Mouse (Mus musculus) brain, embryonic 14.5 days (tissue): Measurements from ENCODE around the gene Tbx6. TPM values are rescaled to one million over a fixed set of nuclear protein-coding genes. Genes with fewer than 3 reads are reported as not detected.
"Not testable (repeated sequence)": the region's sequence is repeated elsewhere in the genome, so short reads cannot be mapped to it uniquely, and the experiment has no call there.

Experiments used
- DNase-seq: peaks from one replicate; pipeline ENCODE4 v3.0.0-alpha.2; 2011; ENCODE audit warnings: low read depth
- CTCF ChIP-seq: fragments of 200-500 bp; IDR thresholded peaks from 2 replicates; pipeline ENCODE4 v1.5.1; 2012; ENCODE audit warnings: inconsistent platforms, mild to moderate bottlenecking, moderate library complexity, borderline replicate concordance; ENCODE audit not compliant: insufficient read depth, insufficient read length; ENCODE audit errors: extremely low read depth
- POLR2A ChIP-seq: fragments of 200-500 bp; IDR thresholded peaks from 2 replicates; pipeline ENCODE4 v1.6.1; 2012; ENCODE audit warnings: mild to moderate bottlenecking, inconsistent platforms, borderline replicate concordance; ENCODE audit not compliant: poor library complexity, insufficient read depth, insufficient read length, severe bottlenecking; ENCODE audit errors: extremely low read depth
- polyA plus RNA-seq: library from polyadenylated mRNA; depleted of rRNA; stranded (reverse); fragments of >200 nt; gene quantifications from 2 replicates; pipeline ENCODE4 v1.2.3, GENCODE M21; 2012

Gene Tbx6
- polyA plus RNA-seq, 1 experiment = 1.6 TPM

DNA sequence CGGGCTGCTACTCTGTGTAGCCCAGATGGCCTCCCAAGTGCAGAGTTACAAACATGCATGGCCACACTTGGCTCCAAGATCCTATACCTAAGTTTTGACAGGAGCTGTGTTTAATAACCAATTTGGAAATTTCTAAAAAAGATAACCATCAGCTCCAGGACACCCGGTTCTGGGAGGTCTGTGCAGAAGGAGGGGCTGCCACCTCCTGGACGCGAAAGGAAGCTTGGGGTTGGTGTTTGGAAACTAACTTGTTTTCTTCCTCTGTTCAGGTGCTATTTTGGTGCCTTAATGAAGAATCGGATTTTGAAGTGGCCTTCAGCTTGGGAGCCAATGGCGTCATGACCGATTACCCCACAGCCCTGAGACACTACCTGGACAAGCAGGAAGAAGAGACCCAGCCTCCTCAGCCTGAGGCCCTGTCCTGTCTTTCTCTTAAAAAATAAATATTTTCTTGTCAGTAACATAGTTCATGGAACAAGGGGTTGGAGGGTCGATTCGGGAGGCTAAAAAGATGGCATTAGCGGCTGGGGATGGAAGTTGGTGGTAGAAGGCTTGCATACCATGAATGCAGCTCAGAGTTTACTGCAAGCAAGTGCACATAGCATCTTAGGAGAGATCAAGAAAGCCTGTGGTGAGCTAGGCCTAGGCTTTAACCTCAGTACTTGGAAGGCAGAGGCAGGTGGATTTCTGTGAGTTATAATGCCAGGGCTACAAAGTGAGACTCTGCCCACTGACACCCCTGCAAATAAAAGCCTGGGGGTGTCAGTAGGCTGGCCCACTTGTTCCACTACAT is 5.9 kb upstream of the Tbx6 start:
- DNase-seq = no peak
- no peak for TF ChIP-seq POLR2A
- TF ChIP-seq CTCF = no peak; the same call in 1 of the 2 replicates

GRCm38 (mm10) chr7:126775978-126776234 is 5.4 kb upstream of the Tbx6 start:
- no peak for TF ChIP-seq CTCF
- no peak for TF ChIP-seq POLR2A

GRCm38 (mm10) chr7:126776598-126777057 is 4.7 kb upstream of the Tbx6 start, which contains the start of gene Ypel3:
Gene Ypel3 (plus strand): TSS chr7:126776955.
- no peak for TF ChIP-seq CTCF
- TF ChIP-seq POLR2A = peak; percentile 35; the same call in 1 of the 2 replicates
- DNase-seq = peak; percentile 98

More at GRCm38 (mm10) chr7:126775978-126776234, 5.4 kb upstream of the Tbx6 start:
- DNase-seq = no peak

DNA sequence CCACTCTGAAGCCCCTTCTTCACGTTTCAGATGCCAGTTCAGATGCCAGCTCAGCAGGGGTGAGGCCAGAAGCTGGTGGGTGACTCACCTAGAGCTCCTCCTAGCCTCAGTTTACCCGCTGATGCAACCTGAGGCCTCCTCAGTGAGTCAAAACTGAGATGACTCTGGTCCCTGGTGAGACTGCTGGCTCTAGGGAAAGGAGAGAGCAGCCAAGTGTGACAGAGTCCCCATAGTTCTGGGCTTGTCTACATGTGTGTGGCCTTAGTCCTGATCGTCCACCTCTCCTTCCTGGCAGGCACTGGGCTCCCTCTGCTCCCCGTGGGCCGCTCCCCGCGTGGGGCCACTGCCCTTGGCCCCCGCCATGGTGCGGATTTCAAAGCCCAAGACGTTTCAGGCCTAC is 3.8 kb upstream of the Tbx6 start:
- TF ChIP-seq POLR2A (no peak), CTCF (no peak)
- no peak for DNase-seq

- DNase-seq = no peak
- no peak for TF ChIP-seq CTCF
- TF ChIP-seq POLR2A = no peak
Measured at GRCm38 (mm10) chr7:126778147-126778546, 3.1 kb upstream of the Tbx6 start.

DNA sequence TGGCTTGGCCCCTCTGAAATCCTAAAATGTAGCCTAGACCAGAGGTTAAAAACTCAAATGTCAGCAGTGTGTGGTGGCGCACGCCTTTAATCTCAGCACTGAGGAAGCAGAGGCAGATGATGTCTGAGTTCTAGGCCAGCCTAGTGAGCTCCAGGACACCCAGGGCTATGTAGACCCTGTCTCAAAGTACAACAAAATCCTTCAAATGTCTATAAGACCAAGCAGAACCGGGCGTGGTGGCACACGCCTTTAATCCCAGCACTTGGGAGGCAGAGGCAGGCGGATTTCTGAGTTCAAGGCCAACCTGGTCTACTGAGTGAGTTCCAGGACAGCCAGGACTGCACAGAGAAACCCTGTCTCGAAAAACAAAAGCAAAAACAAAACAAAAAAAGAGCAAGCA is 2.2 kb upstream of the Tbx6 start:
- DNase-seq = not testable (repeated sequence)

GRCm38 (mm10) chr7:126779983-126780970 is 1.0 kb upstream of the Tbx6 start:
- peak; percentile 97 for DNase-seq
- TF ChIP-seq CTCF (peak; percentile 95), POLR2A (no peak)

DNA sequence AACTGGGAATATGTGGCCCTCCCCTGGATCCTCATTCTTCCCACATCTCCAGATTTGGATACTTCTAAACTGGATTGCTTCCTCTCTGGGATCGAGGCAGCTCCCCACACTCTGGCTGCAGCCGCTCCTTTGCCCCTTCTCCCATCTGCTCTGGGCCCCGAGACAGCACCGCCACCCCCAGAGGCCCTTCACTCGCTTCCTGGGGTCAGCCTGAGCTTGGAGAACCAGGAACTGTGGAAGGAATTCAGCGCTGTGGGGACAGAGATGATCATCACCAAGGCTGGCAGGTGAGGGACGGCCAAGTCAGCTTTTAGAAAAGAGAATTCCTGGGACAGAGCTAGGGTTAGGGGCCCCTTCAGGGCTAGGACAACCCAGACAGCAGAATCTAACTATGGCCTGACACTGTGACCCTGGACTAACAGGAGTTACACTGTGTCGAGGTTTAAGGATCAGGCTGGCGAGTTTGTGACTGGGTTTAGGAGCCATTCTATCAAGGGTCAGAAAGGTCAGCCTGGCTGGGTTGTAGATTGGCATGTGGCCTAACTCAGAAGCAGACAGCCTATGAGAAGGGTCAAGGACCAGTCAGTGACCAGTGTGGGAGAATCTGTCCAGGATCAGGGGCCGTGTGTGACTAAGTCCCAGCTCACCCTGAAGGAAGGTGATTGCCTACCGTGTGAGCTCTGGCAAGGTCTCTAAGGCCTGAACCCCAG is 533 bp downstream of the Tbx6 start:
- DNase-seq = no peak
- TF ChIP-seq POLR2A (no peak), CTCF (no peak)

DNA sequence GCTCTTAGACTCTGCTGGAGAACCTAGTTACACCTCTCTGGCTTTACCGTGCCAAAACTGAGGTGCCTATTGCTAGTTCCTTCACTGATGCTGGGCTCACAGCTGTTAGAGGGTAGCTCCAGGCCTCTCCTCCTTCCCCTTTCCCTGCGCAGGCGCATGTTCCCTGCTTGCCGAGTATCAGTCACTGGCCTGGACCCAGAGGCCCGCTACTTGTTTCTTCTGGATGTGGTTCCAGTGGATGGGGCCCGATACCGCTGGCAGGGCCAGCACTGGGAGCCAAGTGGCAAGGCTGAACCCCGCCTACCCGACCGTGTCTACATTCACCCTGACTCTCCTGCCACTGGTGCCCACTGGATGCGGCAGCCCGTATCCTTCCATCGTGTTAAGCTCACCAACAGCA is 1.4 kb downstream of the Tbx6 start:
- no peak for DNase-seq
- TF ChIP-seq CTCF (no peak), POLR2A (no peak)

GRCm38 (mm10) chr7:126784469-126784868 is 3.2 kb downstream of the Tbx6 start:
- DNase-seq = no peak

GRCm38 (mm10) chr7:126785056-126785455 is 3.8 kb downstream of the Tbx6 start:
- no peak for TF ChIP-seq POLR2A
- TF ChIP-seq CTCF = no peak
- DNase-seq = no peak

More at GRCm38 (mm10) chr7:126784469-126784868, 3.2 kb downstream of the Tbx6 start:
- TF ChIP-seq CTCF (no peak), POLR2A (no peak)
